Mouse (Mus musculus) liver, embryonic 15.5 days (tissue): ENCODE results near the gene A330070K13Rik. TPM values are rescaled to one million over a fixed set of nuclear protein-coding genes. Genes with fewer than 3 reads are reported as not detected.

Source experiments
- ATAC-seq: fragments of 200-750 bp; cut with Nextera tagmentation; 2 replicates; pipeline ENCODE4 v1.8.0; 2017; ENCODE audit warnings: moderate number of reproducible peaks, mild to moderate bottlenecking, moderate library complexity; ENCODE audit not compliant: insufficient read depth
- H3K27ac ChIP-seq: fragments of 300-500 bp; sonication (generic); replicated peaks from 2 replicates; pipeline ENCODE4 v1.5.1; 2015; ENCODE audit warnings: mild to moderate bottlenecking, inconsistent platforms
- H3K27me3 ChIP-seq: fragments of 300-500 bp; sonication (generic); 2 replicates; pipeline ENCODE4 v1.6.1; 2015; ENCODE audit warnings: mild to moderate bottlenecking, inconsistent platforms
- H3K36me3 ChIP-seq: fragments of 300-500 bp; sonication (generic); replicated peaks from 2 replicates; pipeline ENCODE4 v1.6.1; 2015; ENCODE audit warnings: moderate library complexity, mild to moderate bottlenecking, inconsistent platforms
- H3K4me1 ChIP-seq: fragments of 300-500 bp; sonication (generic); replicated peaks from 2 replicates; pipeline ENCODE4 v1.6.1; 2015; ENCODE audit warnings: inconsistent platforms
- H3K4me2 ChIP-seq: fragments of 300-500 bp; sonication (generic); 2 replicates; pipeline ENCODE4 v1.6.1; 2015; ENCODE audit warnings: moderate library complexity, mild to moderate bottlenecking, inconsistent platforms
- H3K4me3 ChIP-seq: fragments of 300-500 bp; sonication (generic); replicated peaks from 2 replicates; pipeline ENCODE4 v1.5.1; 2015; ENCODE audit warnings: mild to moderate bottlenecking, inconsistent platforms
- H3K9ac ChIP-seq: fragments of 300-500 bp; sonication (generic); 2 replicates; pipeline ENCODE4 v1.6.1; 2015; ENCODE audit warnings: moderate library complexity, mild to moderate bottlenecking, inconsistent platforms
- H3K9me3 ChIP-seq: fragments of 300-500 bp; sonication (generic); replicated peaks from 2 replicates; pipeline ENCODE4 v1.6.1; 2016; ENCODE audit warnings: inconsistent platforms
- WGBS: fragments of 180-500 bp; shearing (Covaris S2); methylation state at CpG from one replicate; pipeline ENCODE4 v1.1.7; 2015; ENCODE audit warnings: mixed read lengths; ENCODE audit not compliant: insufficient replicate concordance; 5-methylcytosine and 5-hydroxymethylcytosine counted together
- polyA plus RNA-seq: library from polyadenylated mRNA; unstranded; fragments of >200 nt; fragmentation: Nextera tagmentation; extraction: Ambion mirVana; gene quantifications from 2 replicates; pipeline ENCODE4 v1.2.1, GENCODE M21; 2015

Gene A330070K13Rik
- polyA plus RNA-seq, 1 experiment from 2014 or later, result not detected

DNA sequence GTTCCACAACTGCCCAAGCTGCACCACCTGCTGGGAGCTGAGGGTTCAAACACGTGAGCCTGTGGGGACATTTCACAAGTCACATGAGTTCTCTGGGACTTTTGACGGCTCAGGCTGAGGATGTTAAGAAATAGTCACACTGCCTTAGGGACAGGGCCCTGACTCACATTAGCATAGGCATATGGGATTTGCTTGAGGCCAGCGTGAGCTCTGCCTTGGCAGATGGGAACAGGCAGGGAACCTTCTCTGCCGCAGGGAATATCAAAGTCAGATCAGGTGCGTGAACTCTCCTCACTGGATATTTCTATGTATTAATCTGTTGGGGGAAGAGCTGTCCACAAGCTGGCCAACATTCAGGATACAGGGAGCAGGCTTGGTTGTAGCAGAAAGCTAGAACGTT is 16.2 kb downstream of the A330070K13Rik start:
- no peaks in the 10 kb centered on the region for H3K9me3 ChIP-seq
- H3K27ac ChIP-seq, result no peak overlapping the region
- H3K4me1 ChIP-seq, result no peaks in the 10 kb centered on the region
- WGBS, result 67% methylated on average over 6 of the region's 6 CpGs
- no peak overlapping the region for H3K4me3 ChIP-seq
- no peak overlapping the region for H3K9ac ChIP-seq
- H3K4me2 ChIP-seq, result no peak overlapping the region
- no peak for ATAC-seq
- H3K27me3 ChIP-seq, result no peaks in the 10 kb centered on the region
- H3K36me3 ChIP-seq, result no peaks in the 10 kb centered on the region

DNA sequence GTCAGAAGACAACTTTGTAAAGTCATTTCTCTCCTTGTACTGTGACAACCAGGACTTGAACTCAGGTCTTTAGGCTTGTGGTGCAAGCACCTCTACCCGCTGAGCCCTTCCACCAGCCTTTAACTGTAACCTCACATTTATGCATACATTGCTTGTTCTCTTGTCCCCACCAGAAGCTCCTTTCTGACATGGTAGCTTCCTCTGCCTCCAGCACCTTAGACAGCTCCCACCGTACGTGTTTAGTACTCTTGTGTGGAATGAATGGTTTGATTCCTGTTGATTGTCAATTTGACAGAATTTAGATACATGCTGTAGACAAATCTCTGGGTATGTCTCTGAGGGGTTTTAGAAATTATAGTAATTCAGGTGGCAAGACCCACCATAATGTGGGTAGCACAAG is 20.7 kb downstream of the A330070K13Rik start:
- no peaks in the 10 kb centered on the region for H3K9me3 ChIP-seq
- H3K27ac ChIP-seq, result no peak overlapping the region
- no peaks in the 10 kb centered on the region for H3K36me3 ChIP-seq
- H3K9ac ChIP-seq, result no peak overlapping the region
- no peaks in the 10 kb centered on the region for H3K27me3 ChIP-seq
- H3K4me1 ChIP-seq, result no peaks in the 10 kb centered on the region
- H3K4me2 ChIP-seq, result no peak overlapping the region
- ATAC-seq, result no peak
- no peak overlapping the region for H3K4me3 ChIP-seq
- WGBS, result 35% methylated on average over 3 of the region's 3 CpGs

DNA sequence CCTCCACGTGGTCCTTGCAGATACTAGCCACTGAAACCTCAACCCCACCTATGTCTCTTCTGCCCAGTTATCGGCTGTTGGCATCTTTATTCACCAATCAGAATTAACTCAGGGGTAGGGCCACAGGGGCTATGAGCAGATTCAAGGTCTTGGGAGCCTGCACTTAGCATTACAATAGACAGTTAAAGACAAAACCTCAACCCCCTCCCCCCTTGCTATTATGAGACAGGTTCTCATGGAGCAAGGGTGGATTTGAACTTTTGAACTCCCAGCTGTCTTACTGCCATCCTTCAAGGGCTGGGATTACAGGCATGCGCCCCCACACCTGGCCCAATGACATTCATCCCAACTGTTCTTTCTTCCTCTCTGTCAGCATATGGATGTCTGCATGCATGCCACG is 21.3 kb downstream of the A330070K13Rik start:
- Histone ChIP-seq H3K4me2 (no peak overlapping the region), H3K4me1 (no peaks in the 10 kb centered on the region), H3K9me3 (no peaks in the 10 kb centered on the region), H3K27ac (no peak overlapping the region), H3K4me3 (no peak overlapping the region), H3K9ac (no peak overlapping the region), H3K36me3 (no peaks in the 10 kb centered on the region), H3K27me3 (no peaks in the 10 kb centered on the region)
- 55% methylated on average over 4 of the region's 4 CpGs for WGBS
- ATAC-seq, result no peak

DNA sequence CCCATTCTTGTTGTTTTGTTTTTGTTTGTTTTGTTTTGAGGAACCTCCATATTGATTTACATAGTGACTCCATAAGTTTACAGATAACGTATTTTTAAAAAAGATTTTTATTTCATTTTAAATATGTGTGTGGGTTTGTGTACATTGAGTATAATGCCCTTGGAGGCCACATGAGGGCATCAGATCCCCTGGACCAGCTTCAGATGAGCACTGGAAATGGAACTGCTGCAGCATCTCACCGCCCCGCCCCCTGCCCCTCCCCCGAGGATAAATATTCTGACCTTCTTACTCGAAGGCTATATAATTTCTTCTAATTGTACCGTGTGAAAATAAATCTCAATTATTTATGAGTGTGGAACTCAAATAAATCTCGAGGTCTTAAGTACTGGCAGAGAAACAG is 29.2 kb downstream of the A330070K13Rik start:
- Histone ChIP-seq H3K27ac (no peak overlapping the region), H3K4me3 (no peak overlapping the region), H3K4me2 (no peak overlapping the region), H3K27me3 (no peaks in the 10 kb centered on the region), H3K9me3 (no peaks in the 10 kb centered on the region), H3K36me3 (no peaks in the 10 kb centered on the region), H3K4me1 (no peaks in the 10 kb centered on the region), H3K9ac (no peak overlapping the region)
- WGBS, result 41% methylated on average over 7 of the region's 7 CpGs
- ATAC-seq, result no peak

DNA sequence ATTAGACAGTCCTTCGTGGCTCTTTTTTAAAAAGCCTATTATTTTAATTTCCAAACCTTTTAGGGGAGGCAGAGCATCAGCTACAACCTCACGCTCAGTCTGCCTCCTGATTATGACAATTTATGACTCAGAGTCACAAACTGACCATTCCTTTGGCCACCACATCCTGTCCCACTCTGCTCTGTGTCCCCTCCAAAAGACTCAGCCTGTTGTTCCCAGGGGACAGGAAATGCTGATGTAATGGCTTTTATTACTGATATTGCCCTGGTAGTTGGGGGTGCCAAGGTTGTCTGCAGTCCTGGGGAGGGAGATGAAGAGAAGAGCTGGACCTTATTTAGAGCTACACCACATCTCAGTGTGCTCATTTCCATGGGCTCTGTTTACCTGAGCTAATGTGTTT is 38.6 kb downstream of the A330070K13Rik start:
- Histone ChIP-seq H3K4me2 (no peak overlapping the region), H3K9me3 (no peaks in the 10 kb centered on the region), H3K36me3 (peaks cover 18% of the 10 kb centered on the region; the same call in 1 of the 2 replicates), H3K9ac (no peak overlapping the region), H3K4me3 (no peak overlapping the region), H3K27me3 (no peaks in the 10 kb centered on the region), H3K27ac (no peak overlapping the region), H3K4me1 (no peaks in the 10 kb centered on the region)
- ATAC-seq, result no peak
- 53% methylated on average over 2 of the region's 2 CpGs for WGBS

DNA sequence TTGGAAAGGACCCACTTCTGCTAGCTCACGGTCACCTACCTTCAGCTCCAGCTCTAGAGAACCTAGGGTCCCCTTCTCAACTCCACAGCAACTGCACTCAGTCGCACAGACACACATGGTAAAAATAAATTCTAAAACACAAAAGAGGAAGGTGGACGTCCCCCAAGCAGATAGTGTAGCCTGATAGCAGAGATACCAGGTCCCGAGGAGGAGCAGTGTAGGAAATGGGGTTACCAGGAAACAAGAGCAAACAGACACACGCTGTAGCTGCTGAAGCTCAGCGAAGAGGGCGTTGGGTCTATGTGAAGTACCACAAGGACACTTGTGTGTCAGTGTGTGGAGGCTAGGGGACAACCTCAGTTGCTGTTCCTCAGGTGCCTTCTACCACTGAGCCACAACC is 39.4 kb downstream of the A330070K13Rik start:
- H3K36me3 ChIP-seq, result peaks cover 27% of the 10 kb centered on the region; the same call in 1 of the 2 replicates
- no peak for ATAC-seq

DNA sequence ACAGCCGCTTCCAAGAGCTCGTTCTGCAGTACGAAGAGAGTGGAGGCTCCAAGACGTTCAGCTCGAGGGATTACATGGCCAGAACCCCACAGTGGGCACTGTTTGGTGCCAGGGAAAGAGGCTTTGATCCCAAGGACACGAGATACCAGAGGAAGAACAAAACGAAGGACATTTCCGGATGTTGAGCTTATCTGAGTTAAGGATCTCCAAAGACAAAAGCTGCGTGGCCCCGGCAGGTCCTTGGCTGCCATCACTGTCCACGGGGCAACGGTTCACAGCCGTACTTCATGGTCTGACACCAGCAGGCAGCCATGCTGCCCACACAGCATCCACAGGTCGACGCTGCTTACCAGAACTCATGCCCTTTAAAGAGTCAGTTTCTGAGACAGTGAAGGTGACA is 43.8 kb downstream of the A330070K13Rik start:
- H3K9me3 ChIP-seq, result no peaks in the 10 kb centered on the region
- H3K4me1 ChIP-seq, result no peaks in the 10 kb centered on the region
- no peak overlapping the region for H3K27ac ChIP-seq
- peaks cover 48% of the 10 kb centered on the region for H3K36me3 ChIP-seq
- no peak overlapping the region for H3K4me3 ChIP-seq
- 83% methylated on average over 15 of the region's 15 CpGs for WGBS
- no peaks in the 10 kb centered on the region for H3K27me3 ChIP-seq
- ATAC-seq, result no peak
- no peak overlapping the region for H3K4me2 ChIP-seq
- H3K9ac ChIP-seq, result no peak overlapping the region

More for the DNA sequence above, 39.4 kb downstream of the A330070K13Rik start:
- 34% methylated on average over 7 of the region's 7 CpGs for WGBS
- H3K27ac ChIP-seq, result no peak overlapping the region
- H3K27me3 ChIP-seq, result no peaks in the 10 kb centered on the region
- H3K4me1 ChIP-seq, result no peaks in the 10 kb centered on the region
- H3K4me3 ChIP-seq, result no peak overlapping the region
- H3K4me2 ChIP-seq, result no peak overlapping the region
- no peaks in the 10 kb centered on the region for H3K9me3 ChIP-seq
- no peak overlapping the region for H3K9ac ChIP-seq

DNA sequence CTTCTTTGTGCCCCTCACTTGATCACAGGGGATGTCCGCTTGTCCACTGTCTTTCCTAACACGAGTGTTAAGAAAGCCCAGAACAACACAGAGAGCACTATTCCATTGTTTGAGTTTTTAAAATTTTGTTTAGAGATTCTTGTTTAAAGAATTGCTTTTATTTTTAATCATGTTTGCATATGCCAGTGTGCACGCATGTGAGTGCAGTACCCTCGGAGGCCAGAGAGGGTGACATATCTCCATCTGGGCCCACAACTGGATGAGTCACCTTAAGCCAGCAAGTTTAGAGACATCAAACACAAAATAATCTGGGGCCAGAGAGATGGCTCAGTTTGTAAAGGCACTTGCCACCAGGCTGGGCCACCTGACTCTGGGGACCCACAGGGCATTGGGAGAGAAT is 49.0 kb downstream of the A330070K13Rik start:
- peaks cover 34% of the 10 kb centered on the region for H3K36me3 ChIP-seq
- 82% methylated on average over 4 of the region's 4 CpGs for WGBS
- no peak overlapping the region for H3K4me2 ChIP-seq
- H3K27me3 ChIP-seq, result no peaks in the 10 kb centered on the region
- no peaks in the 10 kb centered on the region for H3K4me1 ChIP-seq
- H3K9ac ChIP-seq, result no peak overlapping the region
- ATAC-seq, result no peak
- no peak overlapping the region for H3K4me3 ChIP-seq
- H3K27ac ChIP-seq, result no peak overlapping the region
- H3K9me3 ChIP-seq, result no peaks in the 10 kb centered on the region

DNA sequence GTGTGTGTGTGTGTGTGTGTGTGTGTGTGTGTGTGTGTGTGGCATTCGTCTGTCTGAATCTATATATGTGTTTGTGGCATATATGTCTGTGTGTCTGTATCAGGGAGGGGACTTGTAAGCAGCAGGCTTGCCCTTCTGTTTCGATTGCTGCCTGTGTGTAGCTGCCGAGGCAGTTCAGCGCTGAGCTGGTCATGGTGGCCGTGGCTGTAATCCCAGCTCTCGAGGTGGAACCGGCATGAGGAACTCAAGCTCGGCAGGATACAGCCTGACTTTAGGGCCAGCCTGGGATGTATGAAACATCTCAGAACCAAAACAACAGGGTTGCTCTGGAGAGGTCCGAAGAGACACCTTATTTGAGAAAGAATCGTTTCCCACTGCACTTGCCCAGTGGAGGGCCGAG is 50.5 kb downstream of the A330070K13Rik start:
- no peak overlapping the region for H3K4me3 ChIP-seq
- H3K9me3 ChIP-seq, result no peaks in the 10 kb centered on the region
- no peak overlapping the region for H3K9ac ChIP-seq
- peaks cover 28% of the 10 kb centered on the region for H3K36me3 ChIP-seq
- no peak overlapping the region for H3K27ac ChIP-seq
- H3K27me3 ChIP-seq, result no peaks in the 10 kb centered on the region
- no peak overlapping the region for H3K4me2 ChIP-seq
- 82% methylated on average over 11 of the region's 11 CpGs for WGBS
- no peaks in the 10 kb centered on the region for H3K4me1 ChIP-seq
- no peak for ATAC-seq

DNA sequence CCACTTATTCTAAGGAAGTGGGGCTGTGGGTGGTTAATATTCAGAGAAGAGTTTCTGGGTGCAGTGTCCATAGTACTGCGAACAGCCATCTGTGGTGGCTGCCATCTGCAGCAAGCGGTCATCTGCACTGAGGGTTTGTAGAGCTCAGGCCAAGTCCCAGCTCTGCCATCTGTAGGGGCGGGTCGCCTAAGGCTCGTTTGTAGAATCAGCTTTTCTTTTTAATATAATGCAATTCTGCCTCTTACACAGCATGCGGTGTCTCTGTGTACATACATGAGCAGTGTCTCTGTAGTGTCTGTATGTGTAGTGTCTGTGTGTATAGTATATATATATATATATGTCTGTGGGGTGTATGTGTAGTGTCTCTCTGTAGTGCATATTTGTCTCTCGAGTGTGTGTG is 50.9 kb downstream of the A330070K13Rik start:
- Histone ChIP-seq H3K4me1 (no peaks in the 10 kb centered on the region), H3K4me3 (no peak overlapping the region), H3K9ac (no peak overlapping the region), H3K9me3 (no peaks in the 10 kb centered on the region), H3K27me3 (no peaks in the 10 kb centered on the region), H3K4me2 (no peak overlapping the region), H3K27ac (no peak overlapping the region), H3K36me3 (peaks cover 28% of the 10 kb centered on the region)
- WGBS, result 81% methylated on average over 7 of the region's 7 CpGs
- no peak for ATAC-seq

DNA sequence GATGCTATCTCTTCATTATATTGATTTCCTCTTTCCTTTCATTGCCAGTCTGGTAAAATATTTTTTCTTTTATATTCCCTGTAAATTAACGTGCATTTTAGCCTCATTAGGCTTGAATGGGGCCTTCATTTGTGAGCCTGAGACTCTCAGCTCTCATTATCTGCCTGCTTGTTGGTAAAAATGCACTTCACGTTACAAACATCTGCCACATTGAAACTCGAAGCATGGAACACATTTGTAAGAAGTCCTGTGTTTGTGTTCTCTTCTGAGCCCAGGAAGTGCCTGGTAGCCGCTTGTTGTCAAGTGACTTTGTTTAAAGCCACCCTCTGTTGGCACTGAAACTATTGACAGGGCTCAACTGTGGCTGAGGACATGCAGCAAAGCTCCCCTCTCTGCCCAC is 53.2 kb downstream of the A330070K13Rik start:
- H3K4me3 ChIP-seq, result no peak overlapping the region
- H3K36me3 ChIP-seq, result peaks cover 23% of the 10 kb centered on the region
- 71% methylated on average over 4 of the region's 4 CpGs for WGBS
- no peak overlapping the region for H3K4me2 ChIP-seq
- no peaks in the 10 kb centered on the region for H3K4me1 ChIP-seq
- no peak overlapping the region for H3K27ac ChIP-seq
- no peak overlapping the region for H3K9ac ChIP-seq
- ATAC-seq, result no peak
- no peaks in the 10 kb centered on the region for H3K27me3 ChIP-seq
- H3K9me3 ChIP-seq, result no peaks in the 10 kb centered on the region

DNA sequence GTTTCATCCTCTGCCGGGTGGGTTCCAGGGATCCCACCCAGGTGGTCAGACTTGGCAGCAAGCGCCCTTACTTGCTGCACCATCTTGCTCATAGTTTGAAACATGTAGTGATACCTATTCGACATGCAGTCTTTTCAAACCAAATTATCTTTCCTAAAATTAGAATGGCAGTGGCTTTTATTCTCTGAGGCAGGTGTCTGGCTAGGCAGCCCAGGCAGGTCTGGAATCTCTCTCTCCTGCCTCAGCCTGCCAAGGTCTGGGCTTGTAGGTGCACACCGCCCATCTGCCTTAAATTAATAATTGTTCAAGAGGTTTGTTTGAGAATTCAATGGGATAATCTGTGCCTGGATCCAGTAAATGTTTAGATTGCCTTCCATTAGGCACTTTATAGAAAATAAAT is 53.6 kb downstream of the A330070K13Rik start:
- Histone ChIP-seq H3K4me2 (no peak overlapping the region), H3K36me3 (peaks cover 22% of the 10 kb centered on the region), H3K9me3 (no peaks in the 10 kb centered on the region), H3K9ac (no peak overlapping the region), H3K27ac (no peak overlapping the region), H3K27me3 (no peaks in the 10 kb centered on the region), H3K4me3 (no peak overlapping the region), H3K4me1 (no peaks in the 10 kb centered on the region)
- ATAC-seq, result no peak
- 73% methylated on average over 4 of the region's 4 CpGs for WGBS
